Comparison of ENCODE assay signal across 23 mouse cellular contexts in the genomic region with DNA sequence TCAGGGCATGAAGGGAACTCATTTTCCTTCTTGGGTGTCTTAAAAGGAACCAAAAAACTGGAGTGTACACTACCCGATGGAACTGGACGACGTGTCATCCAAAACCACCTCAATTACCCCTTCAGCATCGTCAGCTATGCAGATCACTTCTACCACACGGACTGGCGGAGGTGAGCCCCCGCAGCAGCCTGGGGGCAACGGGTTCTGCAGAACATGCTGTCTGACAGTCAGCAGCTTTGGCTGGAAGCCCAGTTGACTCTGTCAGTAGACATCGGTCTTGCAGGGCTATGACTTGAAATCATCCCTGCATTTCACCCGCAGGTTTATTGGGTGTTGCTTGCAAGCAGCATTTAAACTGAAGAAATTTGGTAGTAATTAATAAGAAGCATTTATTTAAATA. TPM values are rescaled to one million over a fixed set of nuclear protein-coding genes. Genes with fewer than 3 reads are reported as not detected.
DNase-seq lines count a peak whose midpoint lies in the region; ATAC-seq and TF ChIP-seq lines count a peak whose summit lies in the region.
"Had no signal": no experiment of that assay in that cellular context is flagged by ENCODE, and none has a peak within 500 bp of the region (broad histone marks: within the 10 kb centered on the region; RNA-seq: fewer than 3 reads in every experiment).

No protein-coding gene starts in this region.

- no peak overlapping the region for H3K4me2 ChIP-seq in forebrain, embryonic 14.5 days (ENCODE audit: low read length)
- no peak overlapping the region for H3K4me2 ChIP-seq in forebrain, postnatal 0 days (ENCODE audit: low read depth)
- H3K4me2 ChIP-seq: embryonic facial prominence, embryonic 15.5 days; limb, embryonic 12.5 days; liver, embryonic 11.5 days; midbrain, embryonic 13.5 days; neural tube, embryonic 15.5 days; stomach, embryonic 15.5 days had no signal

- no peak overlapping the region for H3K9ac ChIP-seq in forebrain, embryonic 14.5 days (ENCODE audit: low read length)
- no peak overlapping the region for H3K9ac ChIP-seq in forebrain, postnatal 0 days
- H3K9ac ChIP-seq: embryonic facial prominence, embryonic 15.5 days; limb, embryonic 12.5 days; liver, postnatal 0 days; midbrain, embryonic 13.5 days; neural tube, embryonic 15.5 days; stomach, embryonic 15.5 days had no signal

- DNase-seq in forebrain, embryonic 14.5 days (ENCODE audit: low spot score) = peak; percentile 37
- DNase-seq in forebrain, postnatal 0 days = no peak
- peak; percentile 20 for DNase-seq in kidney, postnatal 14 days
- DNase-seq in kidney, adult 9 months = no peak
- DNase-seq in 3134 (ENCODE audit: extremely low read depth, insufficient read length, low spot score) = peak; percentile 13
- DNase-seq in MN1 (ENCODE audit: low spot score) = peak; percentile 12
- no peak for DNase-seq in spleen, postnatal 14 days (ENCODE audit: low spot score in 2 of 2)
- DNase-seq: cerebellum, adult 2 months; kidney, adult 8-10 months; liver, postnatal 0 days; lung, postnatal 10 days; right cerebral cortex, adult 18-20 months; right cerebral cortex, postnatal 4 days; thymus, adult 18-20 months had no signal

- no peak for TF ChIP-seq CTCF in forebrain, postnatal 0 days (IDR thresholded peaks at IDR 0.05; ENCODE audit: low read depth)

- H3K4me3 ChIP-seq in forebrain, embryonic 14.5 days (ENCODE audit: low read depth, low read length) = no peak overlapping the region
- H3K4me3 ChIP-seq in forebrain, postnatal 0 days (ENCODE audit: low read depth, low read length) = no peak overlapping the region
- H3K4me3 ChIP-seq: embryonic facial prominence, embryonic 15.5 days; heart, embryonic 10.5 days; layer of hippocampus, adult 2 months; limb, embryonic 12.5 days; midbrain, embryonic 13.5 days; neural tube, embryonic 15.5 days; stomach, embryonic 15.5 days had no signal

- H3K27ac ChIP-seq in forebrain, embryonic 14.5 days (ENCODE audit: low read depth, low read length) = no peak overlapping the region
- no peak overlapping the region for H3K27ac ChIP-seq in forebrain, postnatal 0 days (ENCODE audit: low read depth, low read length)
- H3K27ac ChIP-seq: embryonic facial prominence, embryonic 15.5 days; heart, embryonic 10.5 days; layer of hippocampus, adult 2 months; limb, embryonic 12.5 days; midbrain, embryonic 13.5 days; neural tube, embryonic 15.5 days; stomach, embryonic 15.5 days had no signal

- no peaks in the 10 kb centered on the region for H3K9me3 ChIP-seq in forebrain, embryonic 14.5 days (replicated peaks; ENCODE audit: control insufficient read depth, low read length)
- no peaks in the 10 kb centered on the region for H3K9me3 ChIP-seq in forebrain, postnatal 0 days (ENCODE audit: low read length)
- H3K9me3 ChIP-seq: embryonic facial prominence, embryonic 15.5 days; heart, embryonic 10.5 days; limb, embryonic 12.5 days; midbrain, embryonic 13.5 days; neural tube, embryonic 15.5 days; stomach, embryonic 15.5 days had no signal

- WGBS in forebrain, embryonic 14.5 days = 57% methylated on average over 10 of the region's 10 CpGs
- WGBS in forebrain, postnatal 0 days = 43% methylated on average over 10 of the region's 10 CpGs

- H3K27me3 ChIP-seq in forebrain, embryonic 14.5 days (replicated peaks; ENCODE audit: control insufficient read depth, insufficient read depth, low read length) = no peaks in the 10 kb centered on the region
- H3K27me3 ChIP-seq in forebrain, postnatal 0 days (ENCODE audit: insufficient read depth, low read length) = no peaks in the 10 kb centered on the region
- H3K27me3 ChIP-seq: embryonic facial prominence, embryonic 15.5 days; limb, embryonic 12.5 days; midbrain, embryonic 13.5 days; neural tube, embryonic 15.5 days; stomach, embryonic 15.5 days had no signal

- ATAC-seq in forebrain, embryonic 14.5 days = no peak
- no peak for ATAC-seq in forebrain, postnatal 0 days
- ATAC-seq: liver, postnatal 0 days; midbrain, embryonic 13.5 days had no signal

- no peaks in the 10 kb centered on the region for H3K4me1 ChIP-seq in forebrain, embryonic 14.5 days (ENCODE audit: control insufficient read depth, insufficient read depth, low read length)
- no peaks in the 10 kb centered on the region for H3K4me1 ChIP-seq in forebrain, postnatal 0 days (ENCODE audit: insufficient read depth)
- H3K4me1 ChIP-seq: embryonic facial prominence, embryonic 15.5 days; heart, embryonic 10.5 days; limb, embryonic 12.5 days; midbrain, embryonic 13.5 days; neural tube, embryonic 15.5 days; stomach, embryonic 15.5 days had no signal

- peaks cover 48% of the 10 kb centered on the region for H3K36me3 ChIP-seq in forebrain, embryonic 14.5 days (ENCODE audit: control insufficient read depth, insufficient read depth, low read length)
- peaks cover 35% of the 10 kb centered on the region for H3K36me3 ChIP-seq in forebrain, postnatal 0 days (ENCODE audit: insufficient read depth)

RNA-seq across cellular contexts. Expression of a gene that starts 13.7 kb away (rescaled TPM):
- polyA plus RNA-seq in forebrain, embryonic 14.5 days (2014; fragmentation: Nextera tagmentation; extraction: Ambion mirVana) = 215 and 252 TPM in 2 replicates
- 95.1 and 155 TPM in 2 replicates for total RNA-seq in forebrain, postnatal 0 days (2014; rRNA removed)
- polyA plus RNA-seq in forebrain, postnatal 0 days (2015; fragmentation: Nextera tagmentation; extraction: Ambion mirVana) = 153 and 193 TPM in 2 replicates

RNA-seq across cellular contexts. Expression of a gene that starts 58.9 kb away (rescaled TPM):
- polyA plus RNA-seq in forebrain, embryonic 14.5 days (2014; fragmentation: Nextera tagmentation; extraction: Ambion mirVana) = 30.9 and 37.4 TPM in 2 replicates
- 17.3 and 26.8 TPM in 2 replicates for total RNA-seq in forebrain, postnatal 0 days (2014; rRNA removed)
- polyA plus RNA-seq in forebrain, postnatal 0 days (2015; fragmentation: Nextera tagmentation; extraction: Ambion mirVana) = 18.5 and 18.6 TPM in 2 replicates
- total RNA-seq: hematopoietic stem cell, adult 5-6 weeks had no signal

Comparison
In these comparisons a context has a peak if more than half of its experiments do, and no peak if none do; other contexts are left out.
1. DNase-seq: peak in forebrain, embryonic 14.5 days (single experiment), kidney, postnatal 14 days (single experiment), 3134 (single experiment) and MN1 (single experiment); none in forebrain, postnatal 0 days (single experiment), kidney, adult 9 months (single experiment) and spleen, postnatal 14 days (0 of 2).